Mouse (Mus musculus) MEL (cell line): Measurements from ENCODE around the gene Tbck. TPM values are rescaled to one million over a fixed set of nuclear protein-coding genes. Genes with fewer than 3 reads are reported as not detected.
A peak's percentile ranks its signal among the peaks of the same experiment; 100 is the strongest.

Experiments used
- DNase-seq: peaks from one replicate; pipeline ENCODE4 v3.0.0; 2011; ENCODE audit warnings: low read depth, low spot score
- H3K27ac ChIP-seq: 2 replicates; pipeline ENCODE4 v1.5.1; 2012; ENCODE audit warnings: low read depth, mild to moderate bottlenecking, control low read depth, low read length, moderate library complexity; ENCODE audit not compliant: control insufficient read depth
- H3K27me3 ChIP-seq, 2 experiments: fragments of 150-350 bp in 1 of 2; sonication (generic) in 1 of 2; 2 replicates each; pipeline ENCODE4 v1.6.1; 2012; ENCODE audit warnings: low read length in 2 of 2, mild to moderate bottlenecking in 2 of 2, improper control_type of control experiment in 1 of 2, moderate library complexity in 1 of 2; ENCODE audit not compliant: insufficient read depth in 2 of 2, control insufficient read depth in 1 of 2
- H3K36me3 ChIP-seq, 2 experiments: 2 replicates each; pipeline ENCODE4 v1.6.1; 2012 to 2014; ENCODE audit warnings: low read length in 2 of 2, improper control_type of control experiment in 1 of 2, inconsistent platforms in 1 of 2, mild to moderate bottlenecking in 1 of 2; ENCODE audit not compliant: insufficient read depth in 2 of 2, control insufficient read depth in 1 of 2
- H3K4me1 ChIP-seq, 2 experiments: fragments of 150-350 bp in 1 of 2; sonication (generic) in 1 of 2; 2 replicates each; pipeline ENCODE4 v1.6.1; 2012; ENCODE audit warnings: low read length in 2 of 2, improper control_type of control experiment in 1 of 2, mild to moderate bottlenecking in 1 of 2; ENCODE audit not compliant: insufficient read depth in 2 of 2, control insufficient read depth in 1 of 2
- H3K4me3 ChIP-seq, 2 experiments: fragments of 150-350 bp in 1 of 2; sonication (generic) in 1 of 2; 2 replicates each; pipeline ENCODE4 v1.5.1; 2012; ENCODE audit warnings: low read depth in 2 of 2, low read length in 2 of 2, mild to moderate bottlenecking in 2 of 2, moderate library complexity in 2 of 2, control low read depth in 1 of 2, improper control_type of control experiment in 1 of 2; ENCODE audit not compliant: control insufficient read depth in 1 of 2, insufficient read depth in 1 of 2
- H3K79me2 ChIP-seq: 2 replicates; pipeline ENCODE4 v1.6.1; 2012; ENCODE audit warnings: mild to moderate bottlenecking, low read length, moderate library complexity; ENCODE audit not compliant: control insufficient read depth, poor library complexity, insufficient read depth
- H3K9ac ChIP-seq: 2 replicates; pipeline ENCODE4 v1.6.1; 2012; ENCODE audit warnings: low read depth, mild to moderate bottlenecking, control low read depth, low read length, moderate library complexity; ENCODE audit not compliant: control insufficient read depth, poor library complexity, severe bottlenecking
- H3K9me3 ChIP-seq: fragments of 150-350 bp; sonication (generic); replicated peaks from 2 replicates; pipeline ENCODE4 v1.6.1; 2012; ENCODE audit warnings: mild to moderate bottlenecking, low read length, improper control_type of control experiment, moderate library complexity; ENCODE audit not compliant: insufficient read depth
- CHD2 ChIP-seq: IDR thresholded peaks from 2 replicates; pipeline ENCODE4 v1.6.1; 2011; ENCODE audit warnings: low read length, improper control_type of control experiment
- EP300 ChIP-seq, 2 experiments: IDR thresholded peaks; 2 replicates each; pipeline ENCODE4 v1.6.1; 2011; ENCODE audit warnings: improper control_type of control experiment in 2 of 2, low read length in 2 of 2, low read depth in 1 of 2, mild to moderate bottlenecking in 1 of 2
- ETS1 ChIP-seq: IDR thresholded peaks from 2 replicates; pipeline ENCODE4 v1.6.1; 2012; ENCODE audit warnings: low read depth, mild to moderate bottlenecking, inconsistent platforms, low read length, improper control_type of control experiment, moderate library complexity
- GABPA ChIP-seq: IDR thresholded peaks from 2 replicates; pipeline ENCODE4 v1.6.1; 2012; ENCODE audit warnings: low read depth, mild to moderate bottlenecking, inconsistent platforms, low read length, improper control_type of control experiment, moderate library complexity
- GATA1 ChIP-seq: IDR thresholded peaks from 2 replicates; pipeline ENCODE4 v1.6.1; 2011; ENCODE audit warnings: low read depth, low read length, improper control_type of control experiment
- HCFC1 ChIP-seq: IDR thresholded peaks from 2 replicates; pipeline ENCODE4 v1.6.1; 2012; ENCODE audit warnings: low read depth, mild to moderate bottlenecking, inconsistent platforms, low read length, improper control_type of control experiment, moderate library complexity
- JUND ChIP-seq: IDR thresholded peaks from 2 replicates; pipeline ENCODE4 v1.6.1; 2011; ENCODE audit warnings: low read depth, mild to moderate bottlenecking, improper control_type of control experiment, low read length
- MAZ ChIP-seq: IDR thresholded peaks from 2 replicates; pipeline ENCODE4 v1.6.1; 2012; ENCODE audit warnings: low read depth, mild to moderate bottlenecking, inconsistent platforms, low read length, improper control_type of control experiment
- MEF2A ChIP-seq: IDR thresholded peaks from 2 replicates; pipeline ENCODE4 v1.6.1; 2014; ENCODE audit warnings: low read depth, mild to moderate bottlenecking, inconsistent platforms, low read length, improper control_type of control experiment; ENCODE audit not compliant: poor library complexity, insufficient replicate concordance, severe bottlenecking; ENCODE audit errors: extremely low read depth
- MYB ChIP-seq: IDR thresholded peaks from 2 replicates; pipeline ENCODE4 v1.6.1; 2011; ENCODE audit warnings: mild to moderate bottlenecking, low read depth, low read length, improper control_type of control experiment
- NELFE ChIP-seq: IDR thresholded peaks from 2 replicates; pipeline ENCODE4 v1.6.1; 2011; ENCODE audit warnings: low read depth, low read length, improper control_type of control experiment
- POLR2AphosphoS2 ChIP-seq: IDR thresholded peaks from 2 replicates; pipeline ENCODE4 v1.6.1; 2011; ENCODE audit warnings: low read length, improper control_type of control experiment
- RCOR1 ChIP-seq: IDR thresholded peaks from 2 replicates; pipeline ENCODE4 v1.6.1; 2012; ENCODE audit warnings: low read depth, mild to moderate bottlenecking, inconsistent platforms, low read length, improper control_type of control experiment
- SMC3 ChIP-seq: IDR thresholded peaks from 2 replicates; pipeline ENCODE4 v1.6.1; 2011; ENCODE audit warnings: low read depth, low read length, improper control_type of control experiment
- TAL1 ChIP-seq: IDR thresholded peaks from 2 replicates; pipeline ENCODE4 v1.6.1; 2012; ENCODE audit warnings: mild to moderate bottlenecking, inconsistent platforms, low read length, moderate library complexity, mixed read lengths
- TCF12 ChIP-seq: IDR thresholded peaks from 2 replicates; pipeline ENCODE4 v1.6.1; 2014; ENCODE audit warnings: low read depth, mild to moderate bottlenecking, inconsistent platforms, low read length, improper control_type of control experiment, moderate library complexity
- USF1 ChIP-seq: IDR thresholded peaks from 2 replicates; pipeline ENCODE4 v1.6.1; 2014; ENCODE audit warnings: low read depth, mild to moderate bottlenecking, inconsistent platforms, low read length, improper control_type of control experiment, moderate library complexity
- USF2 ChIP-seq, 2 experiments: IDR thresholded peaks; 2 replicates each; pipeline ENCODE4 v1.6.1; 2011 to 2012; ENCODE audit warnings: improper control_type of control experiment in 2 of 2, low read length in 2 of 2, borderline replicate concordance in 1 of 2, inconsistent platforms in 1 of 2, low read depth in 1 of 2, mild to moderate bottlenecking in 1 of 2; ENCODE audit not compliant: insufficient read depth in 1 of 2
- ZC3H11A ChIP-seq: IDR thresholded peaks from 2 replicates; pipeline ENCODE4 v1.6.1; 2012; ENCODE audit warnings: low read depth, mild to moderate bottlenecking, inconsistent platforms, low read length, improper control_type of control experiment
- ZMIZ1 ChIP-seq: IDR thresholded peaks from 2 replicates; pipeline ENCODE4 v1.6.1; 2012; ENCODE audit warnings: low read depth, mild to moderate bottlenecking, inconsistent platforms, low read length, improper control_type of control experiment, moderate library complexity
- polyA plus RNA-seq, 2 experiments: library from polyadenylated mRNA; stranded (reverse) in 1 of 2; unstranded in 1 of 2; fragments of >175 nt in 1 of 2; fragments of >200 nt in 1 of 2; gene quantifications; 2 replicates each; pipeline versions ENCODE4 v1.2.1 to v1.2.4; 2012; ENCODE audit warnings: low replicate concordance in 2 of 2, low read depth in 1 of 2; ENCODE audit not compliant: insufficient read length in 2 of 2, insufficient read depth in 1 of 2, missing spikeins in 1 of 2
- total RNA-seq: library from RNA; depleted of rRNA; stranded (reverse); fragments of 300-350 nt; gene quantifications from 2 replicates; pipeline ENCODE4 v1.2.3, GENCODE M21; 2012

Tbck gene
- total and polyA plus RNA-seq, 3 experiments, result 4.6 to 7.5 TPM; not detected in 1

- H3K27me3 ChIP-seq, result no peaks in the 10 kb centered on the region
- H3K4me3 ChIP-seq, result no peak overlapping the region
- TF ChIP-seq JUND (no peak), TAL1 (no peak), SMC3 (no peak), MEF2A (no peak), GABPA (no peak), USF2 (IDR thresholded peaks at IDR 0.05; ENCODE audit: borderline replicate concordance in 1 of 2, insufficient read depth in 1 of 2, low read depth in 1 of 2, low read length in 2 of 2) (no peak), EP300 (IDR thresholded peaks at IDR 0.05; ENCODE audit: low read depth in 1 of 2, low read length in 2 of 2) (no peak), MYB (no peak), POLR2AphosphoS2 (no peak), ZC3H11A (no peak), ZMIZ1 (no peak), CHD2 (no peak), MAZ (no peak), NELFE (no peak), USF1 (no peak)
- H3K36me3 ChIP-seq, result peaks cover 0 to 25% of the 10 kb centered on the region in 2 experiments; a peak in 2 of 4 replicates
- H3K79me2 ChIP-seq, result no peaks in the 10 kb centered on the region
- H3K27ac ChIP-seq, result peak overlapping the region; percentile 70; the same call in 1 of the 2 replicates
- no peak for DNase-seq
- H3K4me1 ChIP-seq, result peaks cover 9 to 23% of the 10 kb centered on the region in 2 experiments
- no peak overlapping the region for H3K9ac ChIP-seq
- no peaks in the 10 kb centered on the region for H3K9me3 ChIP-seq
These were observed 33.8 kb upstream of the Tbck start for GRCm38 (mm10) chr3:132650191-132650590.

GRCm38 (mm10) chr3:132651776-132652175 is 32.2 kb upstream of the Tbck start:
- no peaks in the 10 kb centered on the region for H3K27me3 ChIP-seq
- H3K27ac ChIP-seq, result no peak overlapping the region
- H3K36me3 ChIP-seq, result peaks cover 0 to 22% of the 10 kb centered on the region in 2 experiments; a peak in 2 of 4 replicates
- H3K9me3 ChIP-seq, result no peaks in the 10 kb centered on the region
- peak; percentile 62 for TF ChIP-seq ETS1
- peak; percentile 82 for TF ChIP-seq RCOR1
- peak; percentile 67 to 69 for TF ChIP-seq EP300 (IDR thresholded peaks at IDR 0.05; ENCODE audit: low read depth in 1 of 2, low read length in 2 of 2)
- TF ChIP-seq HCFC1, result no peak
- peak; percentile 86 for TF ChIP-seq TCF12
- TF ChIP-seq GATA1, result peak; percentile 78
- no peak for TF ChIP-seq MAZ
- TF ChIP-seq TAL1, result peak; percentile 40; the same call in 1 of the 2 replicates
- peaks cover 9 to 16% of the 10 kb centered on the region in 2 experiments for H3K4me1 ChIP-seq
- H3K9ac ChIP-seq, result no peak overlapping the region
- H3K79me2 ChIP-seq, result no peaks in the 10 kb centered on the region
- no peak overlapping the region for H3K4me3 ChIP-seq
- peak; percentile 60 for DNase-seq
